Mouse (Mus musculus): ENCODE measurements around the gene Col4a3bp. TPM values are rescaled to one million over a fixed set of nuclear protein-coding genes. Genes with fewer than 3 reads are reported as not detected.
A peak's percentile ranks its signal among the peaks of the same experiment; 100 is the strongest.
"Not testable (repeated sequence)": the region's sequence is repeated elsewhere in the genome, so short reads cannot be mapped to it uniquely, and the experiment has no call there.

Gene Col4a3bp
- total RNA-seq, 2 experiments from 2014 or later, result 35.3 to 43.1 TPM

DNA sequence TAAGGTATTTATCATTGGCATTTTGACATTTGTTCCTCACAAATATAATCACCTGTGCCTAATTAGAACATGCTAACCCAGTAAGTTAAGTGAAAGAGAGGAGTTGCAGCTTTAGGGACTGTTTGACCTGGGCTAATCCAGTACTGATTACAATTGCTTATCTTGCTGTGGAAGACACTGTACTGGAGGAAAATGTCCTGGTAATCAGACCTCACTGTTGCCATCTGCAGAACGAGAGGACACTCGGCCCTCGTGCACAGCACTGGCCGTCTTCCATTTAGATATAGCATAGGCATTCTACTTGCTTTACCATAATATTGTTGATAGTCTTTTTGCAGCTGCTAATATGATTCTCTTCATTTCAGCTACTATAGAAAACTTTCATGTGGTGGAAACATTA, 88.0 kb downstream of the Col4a3bp start:
- DNase-seq (ENCODE audit: low spot score in 2 of 2), result no peak

DNA sequence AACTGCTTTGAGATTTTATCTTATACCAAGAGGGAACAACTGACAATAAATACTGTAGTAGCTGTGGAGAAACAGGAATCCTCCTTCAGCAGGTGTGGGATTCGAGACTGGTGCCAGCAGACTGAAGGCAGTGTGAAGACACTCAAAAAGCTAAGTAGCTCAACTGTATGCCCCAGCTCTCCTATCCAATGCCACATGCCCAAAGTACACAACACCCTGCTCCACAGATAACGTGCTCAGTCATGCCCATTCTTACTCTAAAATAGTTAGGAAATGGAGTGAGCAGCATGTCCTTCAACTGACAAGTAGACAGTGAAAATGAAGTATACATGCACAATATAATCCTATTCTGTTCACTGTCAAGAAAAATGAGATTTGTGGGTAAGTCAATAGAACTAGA, 101.8 kb downstream of the Col4a3bp start:
- no peak for DNase-seq (ENCODE audit: low spot score in 2 of 2)

DNA sequence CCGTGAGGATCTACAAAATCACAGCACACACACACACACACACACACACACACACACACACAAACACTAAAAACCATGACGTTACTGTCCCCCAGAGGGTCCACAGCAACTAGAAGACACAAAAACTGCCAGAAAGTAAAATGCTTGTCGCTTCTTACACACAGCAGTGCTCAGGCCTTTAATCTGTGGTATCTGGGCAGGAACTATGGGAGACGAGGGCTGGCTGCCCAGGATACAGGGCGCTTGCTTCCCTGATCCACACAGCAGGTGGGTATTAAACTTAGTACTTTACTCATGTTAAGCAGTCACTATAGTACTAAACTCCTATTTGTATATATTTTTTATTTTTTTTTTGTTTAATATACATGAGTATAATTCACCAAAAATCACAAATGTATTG, 103.4 kb downstream of the Col4a3bp start:
- no peak for DNase-seq (ENCODE audit: low spot score in 2 of 2)

DNA sequence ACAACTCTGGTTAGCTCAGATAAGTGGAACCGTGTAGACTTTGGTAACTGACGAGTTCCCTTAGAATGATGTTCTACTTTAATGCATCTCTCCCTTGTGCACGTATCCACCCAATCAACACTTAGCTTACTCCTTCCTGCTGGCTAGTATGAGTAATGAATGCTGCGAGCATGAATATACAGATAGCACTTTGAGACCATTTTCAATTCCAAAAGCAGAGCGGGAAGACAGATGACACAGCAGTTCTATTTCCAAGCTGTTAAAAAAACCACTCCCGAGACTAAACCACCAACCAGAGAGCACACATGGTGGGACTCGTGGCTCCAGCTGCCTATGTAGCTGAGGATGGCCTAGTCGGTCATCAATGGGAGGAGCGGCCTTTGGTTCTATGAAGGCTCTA, 110.6 kb downstream of the Col4a3bp start:
- DNase-seq (ENCODE audit: low spot score in 2 of 2), result no peak

DNA sequence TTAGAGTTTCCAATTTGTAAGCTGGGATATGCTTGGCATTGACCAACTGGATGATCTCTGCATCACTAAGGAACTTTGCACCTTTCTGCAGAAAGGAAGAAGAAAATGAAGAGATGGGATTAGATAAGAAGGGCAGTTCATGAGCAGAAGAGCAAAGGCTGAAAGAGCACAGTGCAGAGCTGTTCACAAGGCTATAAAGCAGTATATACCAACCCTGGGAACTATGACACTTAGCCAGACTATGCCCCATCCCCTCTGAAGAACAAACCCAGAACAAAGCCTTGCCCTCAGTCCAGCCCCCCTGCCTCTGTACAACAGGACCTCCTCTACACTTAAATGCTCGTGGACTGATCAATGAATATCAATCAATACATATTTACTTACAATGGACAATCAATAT, 114.3 kb downstream of the Col4a3bp start:
- no peak for DNase-seq (ENCODE audit: low spot score in 2 of 2)

DNA sequence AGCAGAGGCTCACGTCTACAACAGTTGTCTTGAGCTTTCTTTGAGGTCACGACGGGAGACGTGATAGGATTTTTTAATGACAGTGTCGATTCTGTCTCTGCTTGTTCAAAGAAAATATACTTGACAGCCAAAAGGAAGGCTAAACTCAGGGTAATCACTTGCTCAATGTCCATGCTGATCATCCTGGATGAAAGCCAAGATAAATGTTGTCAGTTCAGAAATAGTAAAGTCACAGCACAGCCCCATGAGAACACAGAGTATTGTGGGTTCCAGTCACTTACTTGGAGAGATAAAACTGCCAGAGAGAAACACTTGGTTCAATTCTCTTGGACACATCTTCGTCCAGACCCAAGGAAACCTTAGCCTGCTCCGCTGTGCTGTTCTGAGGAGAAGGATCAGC, 116.5 kb downstream of the Col4a3bp start:
- DNase-seq (ENCODE audit: low spot score in 2 of 2), result no peak

DNA sequence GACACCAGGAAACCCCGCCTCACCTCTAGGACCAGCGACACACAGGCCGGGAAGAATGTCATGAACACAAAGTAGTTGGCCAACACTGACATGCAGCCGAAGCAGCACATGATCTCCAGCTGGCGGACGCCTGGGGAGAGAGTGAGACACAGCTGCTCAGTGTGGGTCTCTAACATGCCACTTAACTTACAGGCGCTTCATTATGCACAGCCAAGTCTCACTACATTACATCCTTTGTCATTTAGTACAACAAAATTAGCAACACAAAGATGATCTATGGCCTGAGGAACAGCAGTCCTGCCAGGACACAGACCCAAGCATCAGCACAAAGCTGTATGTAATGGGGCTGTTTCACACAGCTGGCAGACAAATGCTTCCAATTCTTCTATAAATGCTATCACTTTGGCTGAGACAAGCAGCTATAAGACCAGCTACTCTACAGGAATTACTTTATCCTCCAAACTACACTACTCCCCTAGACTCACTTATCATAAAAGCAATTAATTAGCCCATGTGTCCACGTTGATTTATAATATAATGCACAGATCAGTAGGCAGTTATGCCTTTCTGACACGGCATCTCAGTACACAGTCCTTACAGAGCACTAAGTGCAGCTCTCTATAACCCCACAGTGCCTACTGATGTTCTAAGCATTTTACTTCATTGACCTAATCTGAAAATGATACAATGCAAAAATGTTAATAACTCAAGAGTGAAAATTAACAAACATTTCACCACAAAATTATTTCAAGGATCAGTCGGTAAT, 117.9 kb downstream of the Col4a3bp start:
- DNase-seq (ENCODE audit: low spot score in 2 of 2), result no peak

DNA sequence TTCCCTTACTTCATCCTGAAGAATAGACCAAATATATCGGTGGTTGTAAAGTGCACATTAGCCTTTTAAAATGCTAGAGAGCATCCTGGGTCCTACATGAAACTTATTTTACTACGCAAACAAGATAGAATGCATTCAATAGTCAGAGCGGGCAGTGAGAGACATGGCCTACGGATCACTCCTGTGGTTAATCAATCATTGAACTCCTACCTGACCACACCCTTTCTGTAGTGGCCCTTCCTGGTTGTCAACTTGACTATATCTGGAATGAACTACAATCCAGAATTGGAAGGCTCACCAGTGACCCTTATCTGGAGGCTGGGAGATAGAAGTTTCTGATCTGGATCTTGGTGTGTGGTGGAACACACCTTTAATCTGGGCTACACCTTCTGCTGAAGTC, 120.7 kb downstream of the Col4a3bp start:
- DNase-seq (ENCODE audit: low spot score in 2 of 2), result not testable (repeated sequence)

DNA sequence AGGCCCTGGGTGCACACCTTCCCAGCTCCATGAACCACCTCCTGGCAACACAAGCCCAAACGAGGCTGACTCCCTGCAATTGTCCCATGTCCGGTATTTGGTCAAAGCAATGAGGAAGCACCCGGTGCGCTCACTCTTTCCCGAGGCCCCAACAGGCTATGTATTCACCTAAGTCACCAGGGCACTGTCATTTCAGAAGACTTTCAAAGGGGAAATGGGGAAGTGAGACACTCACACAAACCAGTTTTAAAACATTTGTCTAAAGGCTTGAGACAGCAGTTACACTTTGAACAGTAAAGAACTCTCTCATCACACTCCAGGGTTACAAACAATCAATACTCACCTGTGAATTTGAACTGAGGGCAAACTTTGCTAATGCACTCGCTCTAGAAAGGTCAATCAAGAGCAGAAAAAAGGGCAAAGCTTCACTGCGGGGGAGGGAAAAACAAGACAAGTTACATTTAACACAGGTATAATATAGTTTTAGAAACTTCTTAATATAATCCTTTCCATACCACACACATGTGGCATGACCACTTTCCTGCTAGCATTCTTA, 122.1 kb downstream of the Col4a3bp start:
- DNase-seq (ENCODE audit: low spot score in 2 of 2), result no peak

DNA sequence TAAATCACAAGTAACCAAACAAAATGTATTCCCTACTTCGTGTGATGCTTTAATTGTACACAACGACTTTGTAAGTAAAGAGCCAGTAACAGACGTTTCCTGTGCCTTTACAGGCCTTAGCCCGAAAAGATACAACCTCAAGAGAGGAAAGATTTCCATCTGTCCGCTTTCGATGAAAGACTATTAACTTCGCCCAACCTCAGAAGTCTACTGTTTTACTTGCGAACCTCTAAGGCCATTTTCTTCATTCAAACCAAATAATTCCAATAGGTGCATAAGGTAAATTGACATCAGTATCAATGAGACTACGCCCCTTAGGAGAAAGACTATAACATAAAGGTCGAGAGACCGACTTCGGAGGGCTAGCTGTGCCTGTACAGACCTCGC, 127.6 kb downstream of the Col4a3bp start:
- no peak for DNase-seq (ENCODE audit: low spot score in 2 of 2)

DNA sequence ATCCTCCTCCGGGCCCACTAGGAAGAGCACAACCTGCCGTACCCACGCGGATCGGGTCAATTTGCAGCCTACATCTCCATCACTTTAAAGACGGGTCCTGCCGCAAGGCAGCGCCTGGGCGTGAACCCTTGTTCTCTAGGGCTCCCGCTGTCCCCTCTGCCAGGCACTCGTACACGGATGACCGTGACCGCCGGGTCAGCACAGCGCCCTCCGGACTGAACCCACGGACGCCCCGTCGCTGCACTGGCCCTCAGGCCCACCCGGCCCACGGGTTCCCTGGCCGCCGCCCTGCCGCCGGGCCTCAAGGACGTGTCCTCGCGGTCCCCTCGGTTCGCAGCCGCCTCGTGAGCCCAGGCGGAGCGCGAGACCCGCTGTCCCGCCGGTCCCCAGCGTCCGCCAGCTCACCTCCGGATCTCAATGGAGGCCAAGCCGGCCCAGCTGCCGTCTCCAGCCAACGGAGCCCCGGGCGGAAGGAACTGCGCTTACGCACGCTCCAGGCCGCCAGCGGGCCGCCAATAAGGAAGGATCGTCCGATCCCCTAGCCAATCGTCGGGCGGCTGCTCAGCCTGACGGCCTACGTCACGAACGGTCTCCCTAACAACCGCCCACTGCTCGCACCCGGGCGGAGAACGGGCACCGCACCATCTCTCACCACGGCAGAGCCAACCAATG, 128.1 kb downstream of the Col4a3bp start, which contains the start of gene Hmgcr:
Hmgcr (minus strand) TSS at position 531 of the 672 bp plus-strand sequence.
- peak; percentile 90 to 97 for DNase-seq (ENCODE audit: low spot score in 2 of 2)

DNA sequence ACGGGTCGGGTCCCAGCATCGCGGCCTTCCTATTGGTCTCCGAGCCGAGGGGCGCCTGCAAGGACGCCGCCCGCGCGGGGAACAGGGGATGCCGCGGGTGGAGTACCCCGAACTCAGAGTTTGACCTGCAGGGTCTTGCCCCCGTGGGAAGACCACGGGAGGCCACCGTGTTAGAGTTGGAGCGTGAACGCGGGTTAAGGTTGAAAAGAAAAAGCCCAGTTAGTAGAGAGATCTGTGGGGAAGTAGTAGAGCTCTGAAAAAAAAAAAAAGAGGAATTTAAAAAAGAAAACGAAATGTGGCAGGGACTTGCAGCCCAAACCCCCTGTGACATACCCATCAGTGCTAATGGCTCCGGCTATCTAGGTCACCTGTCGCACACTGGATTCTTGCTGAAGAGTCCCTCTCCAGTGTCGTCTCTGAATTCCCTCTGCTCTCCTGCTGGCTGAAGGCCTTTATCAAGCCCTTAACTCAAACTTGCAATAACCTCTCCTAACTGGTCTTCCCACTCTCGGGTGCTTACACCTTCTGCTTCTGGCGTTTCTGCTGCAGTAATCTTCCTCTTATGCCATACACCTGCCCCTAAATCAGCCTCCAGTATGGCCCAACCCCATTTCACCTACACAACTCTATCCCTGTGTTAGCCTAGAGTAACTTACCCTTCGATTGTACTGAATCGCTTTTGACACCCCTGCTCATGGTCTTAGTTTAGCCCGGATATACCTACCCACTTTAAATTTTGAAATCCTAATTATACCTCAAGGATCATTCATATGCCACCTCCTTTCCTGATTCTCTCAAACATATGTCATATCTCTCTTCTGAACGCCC, 128.9 kb downstream of the Col4a3bp start:
- DNase-seq (ENCODE audit: low spot score in 2 of 2), result no peak

DNA sequence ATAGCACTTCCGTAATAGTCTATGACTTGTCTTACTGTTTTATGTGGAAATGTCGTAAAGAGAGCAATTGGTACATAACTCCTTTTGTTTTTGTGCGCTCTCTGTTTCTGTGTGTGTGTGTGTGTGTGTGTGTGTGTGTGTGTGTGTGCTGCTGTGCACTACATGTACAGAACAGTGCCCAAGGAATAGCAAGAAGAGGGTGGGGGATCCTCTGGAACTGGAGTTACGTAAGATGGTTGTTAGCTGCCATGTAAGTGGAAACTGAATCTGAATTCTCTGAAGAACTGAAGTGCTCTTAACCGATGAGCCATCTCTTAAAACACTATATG, 129.5 kb downstream of the Col4a3bp start:
- no peak for DNase-seq (ENCODE audit: low spot score in 2 of 2)

DNA sequence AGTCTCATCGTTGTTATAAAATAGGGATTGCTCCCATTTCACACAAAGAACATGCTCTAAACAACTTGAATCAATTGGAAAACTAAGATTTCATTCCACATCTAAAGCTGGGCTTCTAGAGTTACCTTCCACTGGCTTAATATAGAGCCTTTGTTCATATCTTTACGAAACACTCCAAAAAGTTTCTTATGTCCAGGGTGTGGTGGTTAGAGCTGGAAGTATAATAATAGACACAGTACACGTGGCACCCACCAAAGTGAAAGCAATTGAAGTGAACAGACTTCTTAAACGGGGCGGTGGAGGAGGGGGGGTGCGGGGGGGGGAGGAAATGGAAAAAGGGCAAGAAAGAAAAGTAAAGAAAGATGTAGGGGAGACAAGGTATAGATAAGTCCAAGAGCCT, 129.9 kb downstream of the Col4a3bp start:
- DNase-seq (ENCODE audit: low spot score in 2 of 2), result no peak

DNA sequence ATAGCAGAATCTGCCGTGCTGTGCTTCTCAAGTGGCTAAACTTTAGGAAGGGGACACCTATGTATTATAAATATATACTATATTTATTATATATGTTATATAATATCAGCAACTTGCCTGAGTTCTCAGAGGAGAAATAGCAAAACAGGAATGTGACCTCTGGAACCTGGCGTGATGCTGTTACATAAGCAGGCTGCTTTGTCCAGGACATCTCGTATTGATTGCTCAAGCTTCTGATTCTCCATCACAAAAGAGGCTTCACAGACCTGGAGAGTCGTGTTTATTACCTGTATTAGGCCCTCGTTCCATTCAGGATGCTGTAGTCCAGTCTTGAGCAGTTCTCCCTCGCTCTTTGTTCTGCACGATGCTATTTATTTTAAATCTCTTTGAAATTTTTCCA, 131.4 kb downstream of the Col4a3bp start:
- no peak for DNase-seq (ENCODE audit: low spot score in 2 of 2)

DNA sequence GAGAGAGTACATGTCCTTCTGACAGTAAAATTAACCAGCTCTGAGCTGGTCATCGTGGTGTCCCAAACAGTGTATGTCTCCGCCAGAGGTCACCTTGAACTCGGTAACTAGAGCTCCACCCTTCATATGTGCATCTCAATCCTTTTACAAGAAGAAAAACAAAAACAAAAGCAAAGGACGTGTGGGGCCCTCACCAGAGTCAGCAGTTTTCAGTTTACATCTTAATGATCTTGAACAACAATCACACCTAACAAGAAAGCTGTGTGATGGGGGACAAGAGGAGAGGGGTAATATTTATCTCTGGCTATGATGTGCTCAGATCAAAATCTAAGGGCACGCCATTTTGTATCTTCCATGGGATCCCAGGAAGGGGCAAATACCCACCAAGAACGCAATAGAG, 133.3 kb downstream of the Col4a3bp start:
- no peak for DNase-seq (ENCODE audit: low spot score in 2 of 2)

DNA sequence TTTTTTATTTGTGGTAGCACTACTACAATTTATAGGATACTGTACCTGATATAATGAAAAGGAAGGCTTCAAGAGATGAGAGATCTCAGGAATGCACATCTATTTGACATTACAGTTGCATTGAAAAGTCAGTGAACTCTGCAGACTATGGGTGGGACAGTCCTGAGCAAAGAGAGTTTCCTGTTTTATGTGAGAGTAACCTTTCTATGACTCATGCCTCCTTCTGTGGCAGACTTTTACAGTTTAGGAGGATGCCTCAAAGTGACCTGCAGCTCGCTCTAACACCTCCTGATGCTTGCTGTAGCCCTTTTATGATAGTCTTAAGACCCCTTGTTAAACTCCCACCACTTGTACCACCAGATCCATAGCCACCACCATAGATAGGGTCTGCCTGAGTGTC, 134.7 kb downstream of the Col4a3bp start:
- DNase-seq (ENCODE audit: low spot score in 2 of 2), result no peak

DNA sequence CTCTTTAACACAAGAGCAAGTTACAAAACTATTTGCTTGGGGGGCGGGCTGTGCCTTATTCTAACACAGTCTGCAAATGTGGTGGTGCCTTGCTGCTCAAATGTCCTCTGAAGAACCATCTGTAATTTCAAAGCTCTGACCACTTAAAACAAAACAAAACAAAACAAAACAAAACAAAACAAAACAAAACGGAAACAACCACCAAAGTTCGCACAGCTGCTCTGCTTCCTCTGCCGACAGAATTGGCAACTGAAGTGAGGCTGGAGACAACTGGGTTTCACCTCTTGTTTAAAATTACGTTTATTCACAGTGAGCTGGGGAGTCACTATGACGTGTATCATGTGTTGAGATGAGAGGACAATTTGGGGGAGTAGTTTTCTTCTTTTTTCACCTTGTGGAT, 136.2 kb downstream of the Col4a3bp start:
- DNase-seq (ENCODE audit: low spot score in 2 of 2), result no peak

DNA sequence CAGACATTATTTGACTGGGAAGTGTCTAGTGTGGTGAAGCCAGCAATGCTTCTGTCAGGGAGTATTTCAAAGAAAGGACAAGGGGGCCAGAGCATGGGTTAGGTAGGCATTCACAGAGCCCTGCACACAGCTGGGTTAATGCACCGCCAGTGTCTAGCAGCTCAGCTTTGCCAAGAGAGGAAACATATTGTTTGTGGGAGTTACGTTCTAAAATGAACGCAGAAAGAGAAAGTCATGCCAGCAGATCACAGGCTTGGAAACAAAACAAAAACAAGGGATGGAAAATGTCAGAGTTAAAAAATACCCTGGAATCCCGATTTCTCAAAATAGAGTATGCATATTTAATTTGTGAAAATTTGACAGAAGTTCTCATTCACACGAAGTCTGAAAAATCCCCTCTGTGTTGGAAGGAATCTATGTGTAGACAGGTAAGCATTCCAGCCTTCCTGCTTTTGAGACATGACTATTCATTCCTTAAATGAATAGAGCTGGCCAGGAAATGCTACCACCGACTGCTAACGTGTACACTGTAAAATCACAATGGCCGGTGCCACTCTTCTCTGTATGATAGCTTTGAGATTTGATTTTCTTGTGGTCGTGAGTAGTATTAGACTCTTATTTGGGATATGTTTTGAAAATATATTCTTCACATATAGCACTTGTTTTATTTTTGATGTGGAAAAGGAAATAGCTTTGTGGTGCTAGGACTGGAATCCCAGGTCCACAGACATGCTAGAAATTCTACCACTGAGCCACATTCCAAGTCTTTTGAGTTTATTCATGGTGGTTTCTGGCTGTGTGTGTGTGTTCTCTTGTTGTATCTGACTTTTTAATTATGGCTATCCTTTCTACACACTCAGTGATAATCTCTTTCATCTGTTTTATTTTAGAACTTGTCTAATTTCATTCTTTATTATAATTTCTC, 138.0 kb downstream of the Col4a3bp start:
- DNase-seq (ENCODE audit: low spot score in 2 of 2), result no peak

DNA sequence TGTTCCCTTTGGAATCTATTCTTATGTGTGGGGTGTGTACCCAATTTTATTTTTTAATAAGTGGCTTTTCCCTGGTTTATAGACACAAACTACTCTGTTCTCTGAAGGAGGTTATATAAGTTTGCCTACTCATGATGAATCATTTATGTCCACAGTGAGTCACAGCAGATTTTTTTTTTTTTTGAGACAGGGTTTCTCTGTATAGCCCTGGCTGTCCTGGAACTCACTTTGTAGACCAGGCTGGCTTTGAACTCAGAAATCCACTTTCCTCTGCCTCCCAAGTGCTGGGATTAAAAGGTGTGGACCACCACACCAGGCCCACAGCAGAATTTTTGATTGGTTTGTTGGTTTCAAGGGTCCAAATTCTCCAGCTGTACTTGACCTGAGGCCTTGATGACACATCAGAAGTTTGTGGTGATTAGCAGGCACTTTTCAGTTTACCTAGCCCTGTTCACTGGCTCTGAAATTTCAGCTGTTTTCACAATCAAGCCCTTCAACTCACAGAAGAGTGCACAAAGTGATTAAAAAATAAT, 138.7 kb downstream of the Col4a3bp start:
- DNase-seq (ENCODE audit: low spot score in 2 of 2), result no peak

Measured in gastrocnemius, postnatal 4 days (tissue).